Mouse (Mus musculus) olfactory bulb, adult 2 months (tissue): ENCODE data around the gene Ano5. TPM values are rescaled to one million over a fixed set of nuclear protein-coding genes. Genes with fewer than 3 reads are reported as not detected.

ENCODE experiments used
- H3K27ac ChIP-seq: fragments of 200-500 bp; 2 replicates; pipeline ENCODE4 v1.5.1; 2012; ENCODE audit warnings: low read depth, low read length; ENCODE audit not compliant: insufficient read depth
- H3K4me1 ChIP-seq: fragments of 200-500 bp; 2 replicates; pipeline ENCODE4 v1.6.1; 2012; ENCODE audit warnings: low read length; ENCODE audit not compliant: control insufficient read depth, insufficient read depth
- H3K4me3 ChIP-seq: fragments of 200-500 bp; 2 replicates; pipeline ENCODE4 v1.5.1; 2012; ENCODE audit warnings: mild to moderate bottlenecking, low read depth, low read length, moderate library complexity; ENCODE audit not compliant: insufficient read depth
- CTCF ChIP-seq: fragments of 200-500 bp; IDR thresholded peaks from 2 replicates; pipeline ENCODE4 v1.5.1; 2012; ENCODE audit warnings: low read depth, mild to moderate bottlenecking, low read length, moderate library complexity; ENCODE audit not compliant: insufficient read depth
- POLR2A ChIP-seq: fragments of 200-500 bp; IDR thresholded peaks from 2 replicates; pipeline ENCODE4 v1.6.1; 2012; ENCODE audit warnings: mild to moderate bottlenecking, low read depth, low read length, moderate library complexity; ENCODE audit not compliant: insufficient read depth
- WGBS: fragments of 180-500 bp; shearing (Covaris S2); methylation state at CpG from one replicate; pipeline ENCODE4 v1.1.7; 2018; 5-methylcytosine and 5-hydroxymethylcytosine counted together
- polyA plus RNA-seq: library from polyadenylated mRNA; stranded (reverse); fragments of >200 nt; gene quantifications from 2 replicates; pipeline ENCODE4 v1.2.4, GENCODE M21; 2012; ENCODE audit warnings: low replicate concordance; ENCODE audit not compliant: missing spikeins, insufficient read depth, insufficient read length

Gene Ano5
- polyA plus RNA-seq, 1 experiment, result not detected

DNA sequence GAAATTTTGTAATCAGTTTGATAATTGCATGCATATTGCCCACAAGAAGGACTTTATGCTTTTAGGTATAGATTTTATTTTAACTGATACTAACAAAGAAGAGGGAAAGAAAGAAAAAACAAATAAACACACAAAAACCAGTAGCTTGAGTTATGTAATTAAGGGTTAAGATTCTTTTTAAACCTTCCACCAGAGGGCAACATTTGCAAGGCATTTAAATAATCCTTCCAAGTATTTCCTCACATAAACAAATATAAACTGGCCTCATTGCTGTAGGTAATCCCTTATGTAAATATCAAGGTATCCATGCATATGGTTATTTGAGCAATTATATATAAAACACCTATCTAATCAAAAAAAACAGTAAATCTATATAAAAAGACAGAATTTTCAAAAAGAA is 107.1 kb downstream of the Ano5 start:
- Histone ChIP-seq H3K27ac (no peak overlapping the region), H3K4me1 (no peaks in the 10 kb centered on the region), H3K4me3 (no peak overlapping the region)
- no peak for TF ChIP-seq CTCF
- TF ChIP-seq POLR2A, result no peak

DNA sequence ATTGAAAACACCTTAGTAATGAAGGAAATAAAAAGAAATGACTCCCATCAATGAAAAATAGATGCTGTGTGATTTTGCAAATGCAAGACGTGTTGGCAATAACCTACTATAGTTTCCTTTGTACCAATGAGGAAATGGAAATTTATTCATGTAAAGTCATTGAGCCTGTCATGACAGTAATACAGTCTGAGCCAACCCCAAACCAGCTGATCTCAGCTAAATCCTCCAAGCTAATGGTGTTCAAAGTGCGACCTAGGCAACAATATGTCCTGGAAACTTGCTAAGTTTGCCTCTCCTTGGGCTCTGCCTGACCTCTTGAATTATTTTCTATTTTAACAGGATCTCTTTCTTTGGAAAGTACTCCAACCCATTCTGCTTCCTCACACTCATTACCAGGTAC is 107.6 kb downstream of the Ano5 start:
- TF ChIP-seq POLR2A, result no peak
- Histone ChIP-seq H3K27ac (no peak overlapping the region), H3K4me1 (no peaks in the 10 kb centered on the region), H3K4me3 (no peak overlapping the region)
- WGBS, result 18% methylated on average over 2 of the region's 2 CpGs

DNA sequence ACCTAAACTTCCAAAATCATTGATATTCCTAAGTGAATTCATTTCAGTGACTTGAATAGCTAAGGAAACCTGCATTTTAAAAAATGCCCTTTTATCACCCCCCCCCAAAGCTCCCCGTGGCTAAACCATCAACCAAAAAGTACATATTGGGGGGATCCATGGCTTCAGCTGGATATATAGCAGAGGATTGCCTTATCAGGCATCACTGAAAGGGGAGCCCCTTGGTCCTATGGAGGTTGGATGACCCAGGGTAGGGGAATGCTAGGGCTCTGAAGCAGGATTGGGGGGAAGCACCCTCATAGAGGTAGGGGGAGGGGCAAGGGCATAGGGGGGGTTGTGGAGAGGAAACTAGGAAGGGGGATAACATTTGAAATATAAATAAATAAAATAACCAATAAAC is 109.1 kb downstream of the Ano5 start:
- Histone ChIP-seq H3K27ac (no peak overlapping the region), H3K4me1 (no peaks in the 10 kb centered on the region), H3K4me3 (no peak overlapping the region)
- no peak for TF ChIP-seq POLR2A
- TF ChIP-seq CTCF, result no peak
- WGBS, result 22% methylated on average over 1 of the region's 1 CpGs

DNA sequence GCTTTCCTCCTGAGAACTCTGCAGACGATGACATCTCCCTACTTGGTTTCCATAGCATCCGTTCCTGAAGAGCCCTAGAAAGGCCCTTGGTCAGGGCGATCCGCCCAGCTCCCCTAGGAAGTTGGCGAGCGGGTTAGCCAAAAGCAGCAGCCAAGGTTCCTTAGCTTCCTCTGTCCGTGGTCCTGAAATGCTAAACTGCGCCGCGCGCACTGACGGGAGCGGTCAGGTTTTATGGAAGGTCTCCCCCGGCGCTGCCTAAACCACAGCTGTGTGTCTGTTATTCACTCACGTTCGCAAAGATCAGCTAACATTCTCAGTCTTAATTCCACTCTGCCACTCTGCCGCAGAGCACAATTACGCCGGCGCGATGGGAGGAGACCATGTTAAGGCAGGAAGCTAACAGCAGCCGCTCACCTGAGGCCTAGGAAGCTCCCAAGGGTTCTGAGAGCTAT is 110.9 kb downstream of the Ano5 start, which contains the start of gene Slc17a6:
Gene Slc17a6 (plus strand): TSS at position 313 of the 452 bp plus-strand sequence.
- 1% methylated on average over 23 of the region's 23 CpGs for WGBS
- TF ChIP-seq POLR2A (no peak), CTCF (no peak)
- Histone ChIP-seq H3K4me1 (no peaks in the 10 kb centered on the region), H3K27ac (no peak within 1 kb of the TSS), H3K4me3 (peak within 1 kb of the TSS; percentile 2; the same call in 1 of the 2 replicates)

DNA sequence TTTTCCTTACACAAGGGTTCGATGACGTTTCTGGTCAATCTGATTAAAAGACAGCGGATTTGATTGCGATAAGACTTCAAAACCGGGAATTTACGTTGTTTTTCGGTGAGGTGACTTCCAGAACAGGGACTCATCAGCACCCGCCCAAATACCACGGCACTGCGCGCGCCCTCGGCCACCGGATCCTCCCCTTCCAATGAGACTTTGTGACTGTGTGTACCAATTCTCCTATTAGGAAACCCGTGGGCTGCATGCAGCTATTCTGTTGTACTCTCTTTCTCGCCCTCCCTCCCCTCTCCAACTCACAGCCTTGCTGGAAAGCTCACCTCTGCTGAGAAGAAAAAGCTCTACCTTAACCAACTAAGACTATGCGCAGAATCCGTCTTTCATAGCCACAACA is 111.4 kb downstream of the Ano5 start:
- Histone ChIP-seq H3K4me1 (no peaks in the 10 kb centered on the region), H3K27ac (no peak overlapping the region), H3K4me3 (no peak overlapping the region)
- 2% methylated on average over 18 of the region's 18 CpGs for WGBS
- no peak for TF ChIP-seq CTCF
- no peak for TF ChIP-seq POLR2A

DNA sequence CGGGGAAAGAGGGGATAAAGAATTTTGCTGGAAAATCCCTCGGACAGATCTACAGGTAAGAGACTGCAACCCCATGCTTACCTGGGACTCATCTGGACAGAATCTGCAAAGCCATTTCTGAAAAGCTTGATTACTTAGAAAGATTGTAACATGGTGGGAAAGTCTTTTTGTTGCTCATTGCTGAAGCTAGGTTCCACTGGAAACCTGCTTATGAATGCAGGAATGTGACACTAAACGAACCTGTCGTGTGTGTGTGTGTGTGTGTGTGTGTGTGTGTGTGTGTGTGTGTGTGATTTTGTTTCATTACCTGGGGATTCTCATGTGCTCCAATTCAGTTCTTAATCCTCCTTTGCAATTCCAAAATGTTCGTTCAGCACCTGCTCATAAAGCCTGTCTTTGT is 111.8 kb downstream of the Ano5 start:
- TF ChIP-seq POLR2A (no peak), CTCF (no peak)
- under 1% methylated on average over 5 of the region's 5 CpGs for WGBS
- no peak overlapping the region for H3K27ac ChIP-seq
- H3K4me3 ChIP-seq, result no peak overlapping the region
- no peaks in the 10 kb centered on the region for H3K4me1 ChIP-seq

DNA sequence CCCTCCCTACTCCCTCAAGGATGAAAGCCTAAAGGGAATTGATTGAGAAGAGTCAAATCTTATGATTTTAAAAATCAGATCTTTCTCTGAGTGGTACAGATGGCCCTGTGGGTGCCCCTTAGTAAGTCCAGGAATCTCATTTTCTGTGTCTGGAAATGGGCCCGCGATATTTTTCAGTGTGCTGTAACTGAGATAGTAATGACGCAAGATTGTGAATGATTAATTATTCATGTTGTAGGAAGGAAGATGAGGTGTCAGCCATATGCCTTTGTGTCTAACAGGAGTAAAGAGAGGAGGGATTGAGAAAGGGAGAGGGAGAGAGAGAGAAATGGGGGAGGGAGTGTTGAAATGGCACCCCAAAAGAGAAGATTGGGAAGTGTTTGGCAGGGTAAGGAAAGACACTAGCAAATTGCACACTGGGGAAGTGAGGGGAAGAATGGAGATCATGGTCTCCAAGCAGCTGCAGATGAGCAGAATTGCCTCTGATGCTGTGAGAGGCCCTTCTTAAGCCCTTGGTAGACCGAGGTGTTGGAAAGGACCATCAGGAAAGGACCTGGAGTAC is 113.6 kb downstream of the Ano5 start:
- no peak overlapping the region for H3K4me3 ChIP-seq
- H3K4me1 ChIP-seq, result no peaks in the 10 kb centered on the region
- no peak overlapping the region for H3K27ac ChIP-seq
- TF ChIP-seq POLR2A (no peak), CTCF (no peak)
- 4% methylated on average over 4 of the region's 4 CpGs for WGBS

DNA sequence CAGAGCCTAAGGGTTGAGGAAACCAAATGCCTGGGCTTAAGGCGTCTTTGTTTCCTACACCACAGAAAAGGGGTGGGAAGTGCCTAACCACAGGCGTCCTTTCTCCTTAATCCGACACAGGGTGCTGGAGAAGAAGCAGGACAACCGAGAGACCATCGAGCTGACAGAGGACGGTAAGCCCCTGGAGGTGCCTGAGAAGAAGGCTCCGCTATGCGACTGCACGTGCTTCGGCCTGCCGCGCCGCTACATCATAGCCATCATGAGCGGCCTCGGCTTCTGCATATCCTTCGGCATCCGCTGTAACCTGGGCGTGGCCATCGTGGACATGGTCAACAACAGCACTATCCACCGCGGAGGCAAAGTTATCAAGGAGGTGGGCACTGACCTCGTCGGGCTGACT is 114.3 kb downstream of the Ano5 start:
- H3K4me1 ChIP-seq, result no peaks in the 10 kb centered on the region
- TF ChIP-seq CTCF, result no peak
- TF ChIP-seq POLR2A, result no peak

DNA sequence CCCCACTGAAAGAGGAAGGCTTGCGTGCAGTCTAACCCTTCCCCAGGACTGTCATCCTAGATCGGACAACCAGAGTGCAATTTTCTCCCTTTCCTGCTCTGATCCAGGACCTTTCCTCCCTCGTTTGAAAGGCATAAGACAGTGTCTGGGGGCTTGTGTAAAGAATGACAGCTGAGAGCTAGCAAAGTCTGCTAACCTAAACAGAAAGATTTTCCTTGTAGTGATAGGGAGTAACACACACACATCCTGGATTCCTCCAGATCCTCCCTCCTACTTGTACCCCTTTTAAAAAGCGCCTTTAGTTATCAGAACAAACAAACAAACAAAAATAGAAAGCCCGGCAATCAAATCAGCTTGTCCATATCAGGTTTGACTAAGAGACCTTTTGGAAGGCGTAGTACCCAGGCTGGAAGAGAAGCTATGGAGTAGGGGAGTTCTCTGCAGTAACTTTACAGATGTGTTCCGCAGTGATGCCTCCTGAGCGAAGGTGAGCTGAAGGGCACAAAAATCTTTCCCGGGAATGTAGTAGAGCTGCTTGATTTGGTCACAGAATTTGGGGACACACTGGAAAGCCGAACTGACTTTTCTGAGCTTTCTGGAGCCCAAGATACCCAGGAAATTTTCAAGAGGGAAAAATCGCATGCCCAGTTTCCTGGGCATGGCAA is 114.9 kb downstream of the Ano5 start:
- 10% methylated on average over 11 of the region's 11 CpGs for WGBS
- no peak overlapping the region for H3K4me3 ChIP-seq
- H3K27ac ChIP-seq, result no peak overlapping the region
- H3K4me1 ChIP-seq, result no peaks in the 10 kb centered on the region
- TF ChIP-seq POLR2A, result no peak
- no peak for TF ChIP-seq CTCF

More for the DNA sequence above, 114.3 kb downstream of the Ano5 start:
- WGBS, result 1% methylated on average over 23 of the region's 23 CpGs
- Histone ChIP-seq H3K4me3 (no peak overlapping the region), H3K27ac (no peak overlapping the region)

DNA sequence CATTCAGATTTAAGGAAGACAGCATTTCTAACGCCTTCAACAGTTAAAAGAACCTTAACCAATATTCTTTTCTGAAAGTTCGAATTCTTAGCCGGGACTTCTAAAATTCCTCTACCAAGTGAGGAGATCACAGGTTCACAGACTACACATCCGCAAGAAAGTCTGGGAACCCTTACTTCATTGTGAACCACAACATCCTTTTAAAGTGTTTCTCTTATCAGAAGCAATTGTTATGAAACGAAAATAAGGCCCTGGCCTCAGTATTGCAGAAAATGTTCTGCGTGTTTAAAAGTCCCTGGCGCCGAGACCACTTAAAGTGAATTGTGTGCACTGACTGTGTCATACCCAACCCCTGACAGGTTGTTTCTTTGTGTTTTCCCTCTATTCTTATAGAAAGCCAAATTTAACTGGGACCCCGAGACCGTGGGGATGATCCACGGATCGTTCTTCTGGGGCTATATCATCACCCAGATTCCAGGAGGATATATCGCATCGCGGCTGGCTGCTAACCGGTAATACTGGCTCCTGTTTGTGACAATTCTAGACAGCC is 115.7 kb downstream of the Ano5 start:
- H3K4me3 ChIP-seq, result no peak overlapping the region
- 4% methylated on average over 16 of the region's 16 CpGs for WGBS
- TF ChIP-seq CTCF (no peak), POLR2A (no peak)
- no peaks in the 10 kb centered on the region for H3K4me1 ChIP-seq
- H3K27ac ChIP-seq, result no peak overlapping the region
